In genomic region chr7:124685424-124685823, GRCm38 (mm10) we compare ENCODE assay signal across 9 mouse cellular contexts.
DNase-seq lines count a peak whose midpoint lies in the region; ATAC-seq and TF ChIP-seq lines count a peak whose summit lies in the region.
"Had no signal": no experiment of that assay in that cellular context is flagged by ENCODE, and none has a peak within 500 bp of the region (broad histone marks: within the 10 kb centered on the region; RNA-seq: fewer than 3 reads in every experiment).

No protein-coding gene starts in this region.

- no peaks in the 10 kb centered on the region for H3K36me3 ChIP-seq in midbrain, postnatal 0 days (ENCODE audit: insufficient read depth, low read length)
- no peaks in the 10 kb centered on the region for H3K36me3 ChIP-seq in midbrain, embryonic 13.5 days

- H3K27me3 ChIP-seq in midbrain, postnatal 0 days (ENCODE audit: insufficient read depth, low read length): no peaks in the 10 kb centered on the region
- H3K27me3 ChIP-seq in midbrain, embryonic 13.5 days: no peaks in the 10 kb centered on the region

- H3K4me3 ChIP-seq in midbrain, postnatal 0 days (ENCODE audit: low read depth, low read length): no peak overlapping the region
- no peak overlapping the region for H3K4me3 ChIP-seq in midbrain, embryonic 13.5 days (replicated peaks)

- DNase-seq in cerebellum, postnatal 10 days: peak; percentile 63 to 76
- no peak for DNase-seq in cerebellum, postnatal 25 days
- DNase-seq in midbrain, postnatal 0 days (ENCODE audit: low spot score): peak; percentile 65
- DNase-seq in heart, postnatal 10 days: peak; percentile 76 to 80
- DNase-seq in lung, postnatal 36 days: peak; percentile 6
- no peak for DNase-seq in thymus, adult 18-20 months
- DNase-seq in cerebellum, adult 8-10 months: no peak
- DNase-seq: liver had no signal

- ATAC-seq in midbrain, postnatal 0 days (ENCODE audit: low FRiP score): no peak
- no peak for ATAC-seq in midbrain, embryonic 13.5 days

- intact Hi-C loops in heart, postnatal 10 days (cut with DNase I): no loop called here

- no peak overlapping the region for H3K9ac ChIP-seq in midbrain, postnatal 0 days (replicated peaks; ENCODE audit: low read length, poor library complexity, severe bottlenecking)
- no peak overlapping the region for H3K9ac ChIP-seq in midbrain, embryonic 13.5 days (replicated peaks)

- H3K4me1 ChIP-seq in midbrain, postnatal 0 days (ENCODE audit: insufficient read depth, low read length): no peaks in the 10 kb centered on the region
- H3K4me1 ChIP-seq in midbrain, embryonic 13.5 days (replicated peaks): no peaks in the 10 kb centered on the region

- H3K4me2 ChIP-seq in midbrain, postnatal 0 days (ENCODE audit: low read depth, low read length, poor library complexity, severe bottlenecking): no peak overlapping the region
- H3K4me2 ChIP-seq in midbrain, embryonic 13.5 days (replicated peaks): no peak overlapping the region

- no peak for TF ChIP-seq CTCF in midbrain, postnatal 0 days (IDR thresholded peaks at IDR 0.05)

- no peaks in the 10 kb centered on the region for H3K9me3 ChIP-seq in midbrain, postnatal 0 days (ENCODE audit: low read length)
- no peaks in the 10 kb centered on the region for H3K9me3 ChIP-seq in midbrain, embryonic 13.5 days

- WGBS in midbrain, postnatal 0 days: 63% methylated on average over 2 of the region's 2 CpGs
- 77% methylated on average over 2 of the region's 2 CpGs for WGBS in midbrain, embryonic 13.5 days

- no peak overlapping the region for H3K27ac ChIP-seq in midbrain, postnatal 0 days (ENCODE audit: low read depth, low read length)
- no peak overlapping the region for H3K27ac ChIP-seq in midbrain, embryonic 13.5 days

Comparison
In these comparisons a context has a peak if more than half of its experiments do, and no peak if none do; other contexts are left out.
1. DNase-seq: peak in cerebellum, postnatal 10 days (2 of 2), midbrain, postnatal 0 days (single experiment), heart, postnatal 10 days (2 of 2) and lung, postnatal 36 days (single experiment); none in cerebellum, postnatal 25 days (0 of 2), thymus, adult 18-20 months (0 of 2) and cerebellum, adult 8-10 months (single experiment).